Mouse (Mus musculus): ENCODE results near the gene Olfr1311.

DNA sequence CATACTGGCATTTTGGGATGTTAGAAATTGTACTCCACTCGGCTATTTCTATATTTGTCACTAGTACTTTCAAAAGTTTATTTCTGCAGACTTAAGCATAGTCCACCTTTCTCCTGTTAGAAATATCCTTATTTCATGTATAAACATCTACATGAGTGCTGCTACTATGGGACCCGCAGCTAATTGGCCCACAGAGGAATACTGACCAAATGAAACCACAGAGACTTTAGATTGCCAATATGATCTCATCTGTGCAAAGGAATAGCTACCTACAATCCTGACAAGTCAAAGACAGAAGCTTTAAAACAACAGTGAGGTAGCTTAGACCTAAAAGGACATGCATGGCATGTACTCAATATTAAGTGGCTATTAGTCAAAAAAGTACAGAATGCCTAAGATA, at the start of gene Olfr1311:
- TF ChIP-seq POLR2A (IDR thresholded peaks at IDR 0.05; ENCODE audit: low read depth, low read length) (no peak), POLR2AphosphoS2 (IDR thresholded peaks at IDR 0.05; ENCODE audit: low read depth, low read length) (no peak), JUN (IDR thresholded peaks at IDR 0.05; ENCODE audit: insufficient read depth, low read depth, low read length) (no peak), CTCF (conservative IDR thresholded peaks at IDR 0.05 in 1 of 2, IDR thresholded peaks at IDR 0.05 in 1 of 2; ENCODE audit: low read depth in 2 of 2, low read length in 2 of 2) (no peak)
